In genomic region chr9:61906912-61907311, GRCm38 (mm10) we compare ENCODE assay signal across 1 mouse cellular context.
TF ChIP-seq lines count a peak whose summit lies in the region.

No protein-coding gene starts in this region.

TF ChIP-seq in CH12.LX, 34 proteins besides CTCF, POLR2A, EP300 and RAD21 (continued from another document):
- TF ChIP-seq JUN (IDR thresholded peaks at IDR 0.05; ENCODE audit: insufficient read depth, low read depth, low read length) (no peak), IRF4 (IDR thresholded peaks at IDR 0.05; ENCODE audit: low read depth, low read length) (0 out of 2 replicates have a peak, but pooled peaks have one; percentile 6)
